Mouse (Mus musculus) small intestine, adult 2 months (tissue): ENCODE measurements around the gene Plscr4.

ENCODE experiments used
- CTCF ChIP-seq: fragments of 200-500 bp; IDR thresholded peaks from 2 replicates; pipeline ENCODE4 v1.5.1; 2012; ENCODE audit warnings: low read depth, mild to moderate bottlenecking, control low read depth, inconsistent platforms, low read length, moderate library complexity, mixed read lengths; ENCODE audit not compliant: insufficient replicate concordance, insufficient read length; ENCODE audit errors: extremely low read depth
- POLR2A ChIP-seq: fragments of 200-500 bp; IDR thresholded peaks from 2 replicates; pipeline ENCODE4 v1.6.1; 2012; ENCODE audit warnings: low read depth, mild to moderate bottlenecking, control low read depth, inconsistent platforms, low read length, moderate library complexity

GRCm38 (mm10) chr9:92410225-92410624 lies 46.9 kb upstream of the Plscr4 start:
- TF ChIP-seq POLR2A: no peak
- no peak for TF ChIP-seq CTCF
